Mouse (Mus musculus) intestine, embryonic 15.5 days (tissue): ENCODE data around the gene Nudcd2. TPM values are rescaled to one million over a fixed set of nuclear protein-coding genes. Genes with fewer than 3 reads are reported as not detected.

Experiments
- ATAC-seq: fragments of 200-750 bp; cut with Nextera tagmentation; 2 replicates; pipeline ENCODE4 v1.8.0; 2017; ENCODE audit warnings: moderate TSS enrichment, moderate library complexity
- H3K27ac ChIP-seq: fragments of 300-500 bp; sonication (generic); 2 replicates; pipeline ENCODE4 v1.5.1; 2015; ENCODE audit warnings: mild to moderate bottlenecking, inconsistent platforms
- H3K27me3 ChIP-seq: fragments of 300-500 bp; sonication (generic); replicated peaks from 2 replicates; pipeline ENCODE4 v1.6.1; 2015; ENCODE audit warnings: inconsistent platforms
- H3K36me3 ChIP-seq: fragments of 300-500 bp; sonication (generic); 2 replicates; pipeline ENCODE4 v1.6.1; 2015; ENCODE audit warnings: inconsistent platforms
- H3K4me1 ChIP-seq: fragments of 300-500 bp; sonication (generic); replicated peaks from 2 replicates; pipeline ENCODE4 v1.6.1; 2015; ENCODE audit warnings: inconsistent platforms
- H3K4me2 ChIP-seq: fragments of 300-500 bp; sonication (generic); replicated peaks from 2 replicates; pipeline ENCODE4 v1.6.1; 2015; ENCODE audit warnings: mild to moderate bottlenecking, inconsistent platforms
- H3K4me3 ChIP-seq: fragments of 300-500 bp; sonication (generic); replicated peaks from 2 replicates; pipeline ENCODE4 v1.5.1; 2015; ENCODE audit warnings: inconsistent platforms
- H3K9ac ChIP-seq: fragments of 300-500 bp; sonication (generic); 2 replicates; pipeline ENCODE4 v1.6.1; 2015; ENCODE audit warnings: inconsistent platforms
- H3K9me3 ChIP-seq: fragments of 300-500 bp; sonication (generic); 2 replicates; pipeline ENCODE4 v1.6.1; 2016; ENCODE audit warnings: inconsistent platforms
- WGBS: fragments of 180-500 bp; shearing (Covaris S2); methylation state at CpG from one replicate; pipeline ENCODE4 v1.1.7; 2015; 5-methylcytosine and 5-hydroxymethylcytosine counted together
- polyA plus RNA-seq: library from polyadenylated mRNA; unstranded; fragments of >200 nt; fragmentation: Nextera tagmentation; extraction: Ambion mirVana; gene quantifications from 2 replicates; pipeline ENCODE4 v1.2.1, GENCODE M21; 2015

Gene Nudcd2
- polyA plus RNA-seq, 1 experiment from 2014 or later, result 163 TPM

GRCm38 (mm10) chr11:40763395-40763794 lies 29.9 kb downstream of the Nudcd2 start:
- Histone ChIP-seq H3K36me3 (no peaks in the 10 kb centered on the region), H3K4me3 (no peak overlapping the region), H3K9ac (no peak overlapping the region), H3K4me2 (no peak overlapping the region), H3K4me1 (no peaks in the 10 kb centered on the region), H3K27me3 (no peaks in the 10 kb centered on the region), H3K9me3 (no peaks in the 10 kb centered on the region), H3K27ac (no peak overlapping the region)
- WGBS, result 44% methylated on average over 2 of the region's 2 CpGs
- no peak for ATAC-seq

GRCm38 (mm10) chr11:40764690-40765089 lies 31.2 kb downstream of the Nudcd2 start:
- no peak overlapping the region for H3K9ac ChIP-seq
- no peaks in the 10 kb centered on the region for H3K27me3 ChIP-seq
- H3K27ac ChIP-seq, result no peak overlapping the region
- ATAC-seq, result no peak
- 77% methylated on average over 4 of the region's 4 CpGs for WGBS
- H3K4me3 ChIP-seq, result no peak overlapping the region
- H3K4me1 ChIP-seq, result no peaks in the 10 kb centered on the region
- H3K4me2 ChIP-seq, result no peak overlapping the region
- no peaks in the 10 kb centered on the region for H3K36me3 ChIP-seq
- no peaks in the 10 kb centered on the region for H3K9me3 ChIP-seq

- Histone ChIP-seq H3K9me3 (no peaks in the 10 kb centered on the region), H3K4me1 (no peaks in the 10 kb centered on the region), H3K27me3 (no peaks in the 10 kb centered on the region), H3K4me3 (no peak overlapping the region), H3K4me2 (no peak overlapping the region; the same call in 1 of the 2 replicates), H3K36me3 (no peaks in the 10 kb centered on the region), H3K9ac (no peak overlapping the region), H3K27ac (no peak overlapping the region)
- 44% methylated on average over 12 of the region's 12 CpGs for WGBS
- ATAC-seq, result no peak
These were observed 42.1 kb downstream of the Nudcd2 start for GRCm38 (mm10) chr11:40775315-40776269.

- 69% methylated on average over 2 of the region's 2 CpGs for WGBS
- Histone ChIP-seq H3K27ac (no peak overlapping the region), H3K36me3 (no peaks in the 10 kb centered on the region), H3K9me3 (no peaks in the 10 kb centered on the region), H3K4me1 (no peaks in the 10 kb centered on the region), H3K4me3 (no peak overlapping the region), H3K4me2 (no peak overlapping the region), H3K27me3 (no peaks in the 10 kb centered on the region), H3K9ac (no peak overlapping the region)
- no peak for ATAC-seq
These were observed 48.4 kb downstream of the Nudcd2 start for GRCm38 (mm10) chr11:40781857-40782256.

GRCm38 (mm10) chr11:40783346-40783745 lies 49.9 kb downstream of the Nudcd2 start:
- H3K9ac ChIP-seq, result no peak overlapping the region
- no peak overlapping the region for H3K27ac ChIP-seq
- no peaks in the 10 kb centered on the region for H3K36me3 ChIP-seq
- no peak for ATAC-seq
- H3K4me3 ChIP-seq, result no peak overlapping the region
- 85% methylated on average over 1 of the region's 1 CpGs for WGBS
- no peaks in the 10 kb centered on the region for H3K9me3 ChIP-seq
- H3K4me1 ChIP-seq, result no peaks in the 10 kb centered on the region
- no peaks in the 10 kb centered on the region for H3K27me3 ChIP-seq
- H3K4me2 ChIP-seq, result no peak overlapping the region

GRCm38 (mm10) chr11:40784326-40784725 lies 50.9 kb downstream of the Nudcd2 start:
- Histone ChIP-seq H3K4me1 (no peaks in the 10 kb centered on the region), H3K4me3 (no peak overlapping the region)
- no peak for ATAC-seq

GRCm38 (mm10) chr11:40786900-40787299 lies 53.4 kb downstream of the Nudcd2 start:
- no peak overlapping the region for H3K9ac ChIP-seq
- WGBS, result 76% methylated on average over 2 of the region's 2 CpGs
- no peaks in the 10 kb centered on the region for H3K36me3 ChIP-seq
- H3K4me1 ChIP-seq, result no peaks in the 10 kb centered on the region
- H3K27ac ChIP-seq, result no peak overlapping the region
- no peak overlapping the region for H3K4me2 ChIP-seq
- H3K4me3 ChIP-seq, result no peak overlapping the region
- no peaks in the 10 kb centered on the region for H3K9me3 ChIP-seq
- no peak for ATAC-seq
- no peaks in the 10 kb centered on the region for H3K27me3 ChIP-seq

More at GRCm38 (mm10) chr11:40784326-40784725, 50.9 kb downstream of the Nudcd2 start:
- H3K27me3 ChIP-seq, result no peaks in the 10 kb centered on the region
- WGBS, result 71% methylated on average over 8 of the region's 8 CpGs
- H3K27ac ChIP-seq, result no peak overlapping the region
- H3K36me3 ChIP-seq, result no peaks in the 10 kb centered on the region
- no peak overlapping the region for H3K9ac ChIP-seq
- H3K4me2 ChIP-seq, result no peak overlapping the region
- H3K9me3 ChIP-seq, result no peaks in the 10 kb centered on the region

Other genes with a start within 250 kb of the Nudcd2 start
- gene Mat2b, start 38.5 kb upstream of the Nudcd2 start, polyA plus RNA-seq, result 85.0 and 91.2 TPM in 2 replicates
- 39.3 and 45.8 TPM in 2 replicates for gene Hmmr, start 245 bp upstream of the Nudcd2 start, polyA plus RNA-seq
- gene Ccng1, start 21.6 kb downstream of the Nudcd2 start, polyA plus RNA-seq, result 48.0 and 49.7 TPM in 2 replicates